Mouse (Mus musculus) myocyte (in vitro differentiated cells): ENCODE results near the gene Cdk2ap2.
A peak's percentile ranks its signal among the peaks of the same experiment; 100 is the strongest.

Source experiments
- POLR2A ChIP-seq: IDR thresholded peaks from one replicate; pipeline ENCODE4 v1.6.1; 2011; ENCODE audit warnings: low read depth, mild to moderate bottlenecking, control low read depth, moderate library complexity; ENCODE audit not compliant: insufficient read length
- TCF12 ChIP-seq: IDR thresholded peaks from one replicate; pipeline ENCODE4 v1.6.1; 2011; ENCODE audit warnings: mild to moderate bottlenecking, control low read depth; ENCODE audit not compliant: poor library complexity, insufficient read depth, severe bottlenecking

GRCm38 (mm10) chr19:4125741-4126696 is 29.0 kb downstream of the Cdk2ap2 start, which contains the start of gene Aip:
- TF ChIP-seq TCF12 = no peak
- peak; percentile 71 for TF ChIP-seq POLR2A
